Mouse (Mus musculus): ENCODE measurements around the gene Fam135a. TPM values are rescaled to one million over a fixed set of nuclear protein-coding genes. Genes with fewer than 3 reads are reported as not detected.

Gene Fam135a
- polyA plus RNA-seq, 1 experiment, result 2.2 TPM

DNA sequence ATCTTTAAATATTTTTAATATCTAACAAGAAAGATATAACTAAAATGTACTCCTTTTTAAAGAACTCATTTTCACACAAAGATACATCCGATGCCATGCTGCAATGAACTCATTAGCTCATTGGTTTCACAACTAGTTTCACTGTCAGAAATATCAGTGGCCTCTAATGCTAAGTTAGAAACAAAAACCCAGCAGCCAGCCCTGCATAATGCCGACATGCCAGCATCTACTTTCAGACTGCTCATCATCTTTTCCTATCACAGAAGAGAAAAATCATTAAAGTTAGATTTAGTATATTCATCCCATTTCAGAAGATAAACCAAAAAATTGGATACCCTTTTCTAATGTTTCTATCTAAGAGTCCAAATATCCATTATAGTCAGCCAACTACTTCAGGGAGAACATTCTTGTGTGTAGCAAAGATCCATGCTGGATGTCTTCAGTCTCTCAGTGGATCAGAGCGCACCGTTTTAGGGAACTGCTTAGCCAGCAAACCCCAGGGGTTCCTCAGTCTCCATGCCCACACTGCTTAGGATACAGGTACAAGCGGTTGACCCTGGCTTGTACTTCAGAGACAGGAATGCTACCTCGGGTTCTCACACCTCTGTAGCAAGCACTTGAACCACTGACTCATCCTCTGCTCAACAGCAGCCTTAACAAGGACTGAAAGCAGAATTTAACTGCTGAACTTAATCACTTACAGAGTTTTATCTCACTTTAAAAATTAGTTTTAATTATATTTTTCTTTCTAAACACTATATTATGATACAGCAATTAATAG, 53.2 kb downstream of the Fam135a start:
- WGBS, result 74% methylated on average over 6 of the region's 6 CpGs
- Histone ChIP-seq H3K27ac (ENCODE audit: control insufficient read depth, insufficient read depth, low read depth, low read length, poor library complexity) (no peak overlapping the region), H3K4me1 (ENCODE audit: control insufficient read depth, insufficient read depth, low read length) (no peaks in the 10 kb centered on the region), H3K4me3 (replicated peaks; ENCODE audit: control insufficient read depth, low read depth, low read length) (no peak overlapping the region)
- TF ChIP-seq POLR2A (IDR thresholded peaks at IDR 0.05; ENCODE audit: borderline replicate concordance, control insufficient read depth, low read depth, low read length) (no peak), CTCF (IDR thresholded peaks at IDR 0.05; ENCODE audit: control insufficient read depth, insufficient read depth, low read length) (no peak)

DNA sequence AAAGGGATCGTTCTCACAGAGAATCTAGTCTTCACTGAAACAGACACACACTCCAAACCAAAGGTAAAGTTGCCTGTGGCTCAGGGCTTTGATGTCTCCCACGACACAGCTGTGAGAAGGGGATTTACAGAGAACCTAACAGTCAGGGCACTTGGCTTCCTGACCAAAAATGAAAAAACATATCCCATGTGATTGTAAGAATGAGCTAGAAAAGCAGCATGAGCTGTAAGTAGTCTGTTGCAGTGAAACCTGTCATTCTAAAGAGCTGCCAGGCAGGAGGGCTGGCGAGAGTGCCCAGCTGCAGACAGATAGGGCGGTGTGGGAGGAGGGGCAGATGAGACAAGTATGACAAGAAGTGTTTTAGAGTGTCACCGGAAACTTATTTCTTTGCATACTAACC, 54.5 kb downstream of the Fam135a start:
- H3K4me1 ChIP-seq (ENCODE audit: control insufficient read depth, insufficient read depth, low read length), result no peaks in the 10 kb centered on the region
- no peak overlapping the region for H3K4me3 ChIP-seq (replicated peaks; ENCODE audit: control insufficient read depth, low read depth, low read length)
- H3K27ac ChIP-seq (ENCODE audit: control insufficient read depth, insufficient read depth, low read depth, low read length, poor library complexity), result no peak overlapping the region
- TF ChIP-seq POLR2A (IDR thresholded peaks at IDR 0.05; ENCODE audit: borderline replicate concordance, control insufficient read depth, low read depth, low read length) (no peak), CTCF (IDR thresholded peaks at IDR 0.05; ENCODE audit: control insufficient read depth, insufficient read depth, low read length) (no peak)
- WGBS, result 71% methylated on average over 5 of the region's 5 CpGs

DNA sequence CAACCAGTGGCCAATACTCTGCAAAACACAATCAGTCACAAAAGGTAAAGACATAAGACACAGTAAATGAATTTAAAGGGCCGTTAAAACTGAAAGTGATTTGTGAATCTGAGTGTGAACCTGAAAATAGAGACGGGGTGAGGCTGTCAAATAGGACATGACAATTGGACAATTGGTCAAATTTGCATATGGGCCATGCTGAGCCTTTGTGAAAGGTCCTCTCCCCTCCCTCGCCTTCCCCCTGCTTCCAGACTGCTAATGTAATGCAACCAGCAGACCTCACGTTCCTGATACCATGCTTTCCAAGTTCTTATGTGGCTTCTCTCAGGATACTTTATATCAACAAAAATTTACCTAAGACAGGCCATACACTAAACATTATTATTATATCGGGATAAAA, 57.1 kb downstream of the Fam135a start:
- Histone ChIP-seq H3K27ac (ENCODE audit: control insufficient read depth, insufficient read depth, low read depth, low read length, poor library complexity) (no peak overlapping the region), H3K4me1 (ENCODE audit: control insufficient read depth, insufficient read depth, low read length) (no peaks in the 10 kb centered on the region), H3K4me3 (replicated peaks; ENCODE audit: control insufficient read depth, low read depth, low read length) (no peak overlapping the region)
- 70% methylated on average over 5 of the region's 5 CpGs for WGBS
- no peak for TF ChIP-seq CTCF (IDR thresholded peaks at IDR 0.05; ENCODE audit: control insufficient read depth, insufficient read depth, low read length)
- TF ChIP-seq POLR2A (IDR thresholded peaks at IDR 0.05; ENCODE audit: borderline replicate concordance, control insufficient read depth, low read depth, low read length), result no peak

DNA sequence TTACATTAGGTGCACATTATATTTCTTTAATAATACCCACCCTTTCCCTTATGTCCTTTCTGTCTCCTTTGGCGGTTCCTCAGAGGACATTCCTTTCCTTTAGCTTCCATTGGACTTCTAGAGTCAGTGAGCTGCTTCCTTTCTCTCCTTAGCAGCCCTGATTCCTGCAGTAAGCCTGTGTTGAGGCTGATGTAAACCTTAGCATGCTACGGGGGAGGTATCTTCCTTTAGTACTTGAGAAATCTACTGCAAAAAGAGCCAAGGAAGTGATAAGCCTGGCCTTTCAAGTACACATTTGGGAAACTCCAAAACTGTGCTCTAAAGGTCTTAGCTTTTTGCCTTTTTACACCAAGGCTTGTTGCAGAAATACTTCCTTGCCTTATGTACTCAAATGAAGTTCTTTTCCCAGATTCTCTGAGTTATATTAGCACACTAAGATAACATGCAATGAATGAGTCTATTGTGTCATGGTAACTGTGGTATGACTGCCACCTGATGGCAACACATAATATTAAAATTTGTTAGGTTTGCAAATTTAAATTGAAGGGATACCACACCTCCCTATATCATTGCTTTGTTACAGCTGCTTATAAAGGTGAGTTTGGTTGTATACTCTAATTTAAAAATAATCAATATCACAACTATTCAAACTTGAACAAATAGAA, 66.2 kb downstream of the Fam135a start:
- TF ChIP-seq POLR2A (IDR thresholded peaks at IDR 0.05; ENCODE audit: borderline replicate concordance, control insufficient read depth, low read depth, low read length) (no peak), CTCF (IDR thresholded peaks at IDR 0.05; ENCODE audit: control insufficient read depth, insufficient read depth, low read length) (no peak)
- Histone ChIP-seq H3K27ac (ENCODE audit: control insufficient read depth, insufficient read depth, low read depth, low read length, poor library complexity) (no peak overlapping the region), H3K4me1 (ENCODE audit: control insufficient read depth, insufficient read depth, low read length) (no peaks in the 10 kb centered on the region), H3K4me3 (replicated peaks; ENCODE audit: control insufficient read depth, low read depth, low read length) (no peak overlapping the region)
- WGBS, result 71% methylated on average over 2 of the region's 2 CpGs

DNA sequence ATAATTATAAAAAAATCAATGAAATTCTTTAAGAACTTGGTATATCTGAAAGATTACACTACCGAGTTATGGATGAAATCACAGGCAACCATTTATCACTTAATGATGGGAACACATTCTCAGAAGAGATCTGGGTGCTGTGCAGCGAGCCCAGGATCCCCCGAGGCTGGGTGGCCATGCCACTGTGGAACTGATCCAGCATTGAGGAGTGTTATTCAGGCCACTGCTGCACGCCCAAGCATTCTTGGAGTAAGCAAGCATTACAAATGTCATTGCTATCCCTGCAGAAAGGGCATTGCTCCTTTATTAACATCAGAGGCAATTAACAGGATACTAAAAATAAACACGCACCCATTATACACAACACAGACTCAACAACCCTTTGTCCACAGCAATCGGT, 89.3 kb downstream of the Fam135a start:
- TF ChIP-seq CTCF (IDR thresholded peaks at IDR 0.05; ENCODE audit: control insufficient read depth, insufficient read depth, low read length), result no peak
- TF ChIP-seq POLR2A (IDR thresholded peaks at IDR 0.05; ENCODE audit: borderline replicate concordance, control insufficient read depth, low read depth, low read length), result no peak
- Histone ChIP-seq H3K4me3 (replicated peaks; ENCODE audit: control insufficient read depth, low read depth, low read length) (no peak overlapping the region), H3K4me1 (ENCODE audit: control insufficient read depth, insufficient read depth, low read length) (no peaks in the 10 kb centered on the region), H3K27ac (ENCODE audit: control insufficient read depth, insufficient read depth, low read depth, low read length, poor library complexity) (no peak overlapping the region)
- WGBS, result 87% methylated on average over 6 of the region's 6 CpGs

DNA sequence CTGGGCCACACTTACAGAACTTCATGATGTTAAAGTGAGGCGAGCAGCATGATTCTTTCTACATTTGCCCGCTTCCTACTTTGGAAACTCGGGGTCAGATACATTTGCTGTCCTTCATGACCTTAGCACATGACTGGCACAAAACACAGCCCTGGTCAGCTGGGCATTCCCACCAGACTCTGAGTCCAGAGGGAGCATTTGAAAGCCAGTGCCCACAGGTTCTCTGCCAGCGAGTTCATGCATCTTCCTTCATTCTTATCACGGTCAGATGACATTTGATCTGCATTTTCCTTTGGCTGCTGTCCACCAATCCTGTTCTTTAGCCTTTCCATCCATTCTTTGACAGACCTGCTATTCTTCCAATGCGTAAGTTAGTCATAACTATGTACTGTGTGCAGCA, 90.1 kb downstream of the Fam135a start:
- Histone ChIP-seq H3K4me1 (ENCODE audit: control insufficient read depth, insufficient read depth, low read length) (no peaks in the 10 kb centered on the region; the same call in 1 of the 2 replicates), H3K4me3 (replicated peaks; ENCODE audit: control insufficient read depth, low read depth, low read length) (no peak overlapping the region), H3K27ac (ENCODE audit: control insufficient read depth, insufficient read depth, low read depth, low read length, poor library complexity) (no peak overlapping the region)
- TF ChIP-seq CTCF (IDR thresholded peaks at IDR 0.05; ENCODE audit: control insufficient read depth, insufficient read depth, low read length) (no peak), POLR2A (IDR thresholded peaks at IDR 0.05; ENCODE audit: borderline replicate concordance, control insufficient read depth, low read depth, low read length) (no peak)
- 77% methylated on average over 6 of the region's 6 CpGs for WGBS

DNA sequence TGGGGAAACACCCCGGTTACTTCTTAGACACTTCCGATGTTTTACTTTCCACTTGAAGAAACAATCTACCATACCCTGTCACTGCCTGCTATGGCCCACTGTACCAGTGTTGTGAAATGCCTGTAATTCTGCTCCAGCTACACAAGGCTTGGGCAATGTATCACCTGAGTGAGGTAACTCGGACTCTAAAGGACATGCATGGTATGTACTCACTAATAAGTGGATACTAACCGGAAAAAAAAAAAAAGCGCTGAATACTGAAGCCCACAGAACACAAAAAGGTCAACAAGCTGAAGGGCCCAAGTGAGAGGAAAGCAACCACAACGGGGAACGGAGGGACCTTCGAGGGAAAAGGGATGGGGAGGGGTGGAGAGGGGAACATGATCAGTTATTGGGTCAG, 92.5 kb downstream of the Fam135a start:
- 81% methylated on average over 8 of the region's 8 CpGs for WGBS
- no peaks in the 10 kb centered on the region; the same call in 1 of the 2 replicates for H3K4me1 ChIP-seq (ENCODE audit: control insufficient read depth, insufficient read depth, low read length)
- no peak overlapping the region for H3K27ac ChIP-seq (ENCODE audit: control insufficient read depth, insufficient read depth, low read depth, low read length, poor library complexity)
- H3K4me3 ChIP-seq (replicated peaks; ENCODE audit: control insufficient read depth, low read depth, low read length), result no peak overlapping the region
- TF ChIP-seq CTCF (IDR thresholded peaks at IDR 0.05; ENCODE audit: control insufficient read depth, insufficient read depth, low read length), result no peak
- TF ChIP-seq POLR2A (IDR thresholded peaks at IDR 0.05; ENCODE audit: borderline replicate concordance, control insufficient read depth, low read depth, low read length), result no peak

DNA sequence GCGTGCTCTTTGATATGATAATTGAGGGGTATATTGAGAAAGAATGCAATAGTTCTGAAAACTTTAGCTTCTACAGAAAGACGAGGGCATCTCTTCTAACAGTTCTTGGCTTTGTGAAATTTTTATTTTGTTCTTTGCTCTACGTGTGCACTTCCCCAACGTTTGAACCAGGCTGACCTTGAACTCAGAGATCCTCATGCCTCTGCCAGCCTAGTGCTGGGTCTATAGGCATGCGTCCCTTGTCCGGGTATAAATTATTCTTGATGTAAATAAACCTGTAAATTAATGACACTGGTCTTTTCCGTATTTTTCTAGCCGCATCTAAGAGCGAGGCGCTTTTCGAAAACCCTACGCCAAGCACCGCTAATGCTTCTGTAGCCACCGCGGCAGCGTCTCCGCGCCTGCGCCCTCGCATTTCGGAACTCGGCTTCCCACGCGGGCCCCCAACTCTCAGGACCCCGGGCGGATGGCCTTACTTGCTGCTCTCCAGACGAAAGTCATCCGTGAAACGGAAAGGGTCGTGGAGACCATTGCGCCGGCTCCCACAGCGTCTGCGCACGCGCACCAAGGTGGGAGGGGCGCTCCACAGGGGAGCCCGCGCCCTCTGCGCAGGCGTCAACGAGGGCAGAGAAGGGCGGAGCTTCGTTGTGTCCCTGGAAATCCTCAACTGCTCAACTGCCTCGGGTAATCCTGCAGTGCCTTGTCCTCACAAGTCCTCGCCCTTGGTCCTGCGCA, 94.9 kb downstream of the Fam135a start, which contains the start of gene Sdhaf4:
TSS of gene Sdhaf4 (minus strand) at position 587 of the 735 bp plus-strand sequence.
- TF ChIP-seq CTCF (IDR thresholded peaks at IDR 0.05; ENCODE audit: control insufficient read depth, insufficient read depth, low read length) (no peak), POLR2A (IDR thresholded peaks at IDR 0.05; ENCODE audit: borderline replicate concordance, control insufficient read depth, low read depth, low read length) (peak; percentile 61; the same call in 1 of the 2 replicates)
- WGBS, result 1% methylated on average over 47 of the region's 47 CpGs
- H3K4me1 ChIP-seq (ENCODE audit: control insufficient read depth, insufficient read depth, low read length), result no peaks in the 10 kb centered on the region; the same call in 1 of the 2 replicates
- H3K4me3 ChIP-seq (replicated peaks; ENCODE audit: control insufficient read depth, low read depth, low read length), result peak within 1 kb of the TSS; percentile 92
- H3K27ac ChIP-seq (ENCODE audit: control insufficient read depth, insufficient read depth, low read depth, low read length, poor library complexity), result peak within 1 kb of the TSS; percentile 74
